Mouse (Mus musculus) adipocyte (in vitro differentiated cells): ENCODE measurements around the gene Atcay.

Source experiments
- DNase-seq: peaks from one replicate; pipeline ENCODE4 v3.0.0-alpha.2; 2016; ENCODE audit warnings: low spot score

The Atcay gene

GRCm38 (mm10) chr10:81230438-81231332 lies at the start of gene Atcay:
TSS of gene Atcay (minus strand) at chr10:81230833.
- no peak for DNase-seq

DNA sequence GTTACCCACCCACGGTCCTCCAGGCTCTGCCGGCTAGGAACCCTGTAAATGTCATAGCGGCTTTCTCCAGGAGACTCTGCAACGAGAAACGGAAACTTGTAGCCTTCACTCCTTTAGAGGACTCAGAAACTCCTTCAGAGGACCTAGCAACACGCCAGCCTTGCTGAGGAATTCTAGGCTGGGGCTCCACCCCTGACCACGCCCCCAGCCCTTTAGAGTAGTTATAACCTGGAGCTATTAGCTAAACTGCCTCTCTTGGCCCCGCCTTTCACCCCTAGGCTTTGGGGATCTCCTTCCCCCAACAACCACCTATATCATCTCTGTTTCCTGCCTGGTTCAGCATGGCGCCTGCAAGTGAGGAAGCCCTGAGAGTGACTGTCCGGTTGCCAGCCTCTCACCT lies 48.9 kb upstream of the Atcay start:
- no peak for DNase-seq

GRCm38 (mm10) chr10:81277676-81278075 lies 47.0 kb upstream of the Atcay start:
- DNase-seq: no peak

DNA sequence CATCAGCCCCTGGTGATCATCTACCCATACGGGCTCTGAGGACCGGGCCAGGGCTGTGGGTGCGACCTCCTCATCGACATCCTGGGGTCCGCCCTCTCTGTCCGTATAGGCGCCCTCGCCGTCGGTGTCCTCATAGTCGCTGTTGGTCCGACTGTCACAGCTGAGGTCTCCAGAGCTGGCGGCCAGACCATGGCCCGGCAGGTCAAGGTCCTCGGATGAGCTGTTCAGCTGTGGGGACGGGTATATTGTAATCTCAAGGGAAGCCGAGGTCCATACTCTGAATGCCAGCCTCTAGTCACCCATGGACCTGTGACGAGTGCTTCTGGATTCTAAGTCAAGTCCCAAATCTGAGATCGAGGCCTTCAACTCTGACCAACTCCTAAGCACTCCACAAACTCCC lies 43.2 kb upstream of the Atcay start:
- no peak for DNase-seq

GRCm38 (mm10) chr10:81272356-81272755 lies 41.7 kb upstream of the Atcay start:
- no peak for DNase-seq

GRCm38 (mm10) chr10:81268643-81269412 lies 38.2 kb upstream of the Atcay start:
- no peak for DNase-seq

- peak; percentile 96 for DNase-seq
These were observed 37.4 kb upstream of the Atcay start for GRCm38 (mm10) chr10:81268056-81268455.

- peak; percentile 98 for DNase-seq
These were observed 35.8 kb upstream of the Atcay start, which contains the start of the genes Mrpl54 and Apba3 for GRCm38 (mm10) chr10:81266211-81267105. TSS of gene Mrpl54 (minus strand) at chr10:81266934. TSS of gene Apba3 (plus strand) at chr10:81266960.

- no peak for DNase-seq
These were observed 34.9 kb upstream of the Atcay start for GRCm38 (mm10) chr10:81265540-81265939.

- no peak for DNase-seq
These were observed 30.4 kb upstream of the Atcay start for GRCm38 (mm10) chr10:81261025-81261424.

DNA sequence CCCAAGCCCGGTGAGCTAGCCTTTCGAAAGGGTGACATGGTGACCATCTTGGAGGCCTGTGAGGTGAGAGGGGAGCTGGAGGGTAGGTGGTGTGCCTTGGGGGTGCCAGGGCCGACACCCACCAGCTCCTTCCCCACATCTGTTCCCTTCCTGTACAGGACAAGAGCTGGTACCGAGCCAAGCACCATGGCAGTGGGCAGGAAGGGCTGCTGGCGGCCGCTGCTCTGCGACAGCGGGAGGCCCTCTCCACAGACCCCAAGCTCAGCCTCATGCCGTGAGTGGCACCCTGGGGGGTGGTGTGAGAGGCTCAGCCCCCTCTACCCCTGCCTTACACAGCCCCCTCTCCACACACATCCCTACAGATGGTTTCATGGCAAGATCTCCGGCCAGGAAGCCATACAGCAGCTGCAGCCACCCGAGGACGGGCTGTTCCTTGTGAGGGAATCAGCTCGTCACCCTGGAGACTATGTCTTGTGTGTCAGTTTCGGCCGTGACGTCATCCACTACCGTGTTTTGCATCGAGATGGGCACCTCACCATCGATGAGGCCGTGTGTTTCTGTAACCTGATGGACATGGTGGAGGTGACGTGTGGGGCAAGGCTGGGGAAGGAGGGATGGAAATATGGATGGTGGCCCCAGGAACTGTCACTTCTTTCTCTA lies 28.7 kb upstream of the Atcay start:
- no peak for DNase-seq

GRCm38 (mm10) chr10:81257158-81258039 lies 26.8 kb upstream of the Atcay start:
- DNase-seq: no peak

GRCm38 (mm10) chr10:81254886-81255285 lies 24.3 kb upstream of the Atcay start:
- DNase-seq: no peak

GRCm38 (mm10) chr10:81252424-81253419 lies 22.1 kb upstream of the Atcay start, which contains the start of gene Matk:
TSS of gene Matk (plus strand) at chr10:81252935.
- no peak for DNase-seq

GRCm38 (mm10) chr10:81249442-81249841 lies 18.8 kb upstream of the Atcay start:
- DNase-seq: no peak

GRCm38 (mm10) chr10:81247804-81248203 lies 17.2 kb upstream of the Atcay start:
- DNase-seq: no peak

DNA sequence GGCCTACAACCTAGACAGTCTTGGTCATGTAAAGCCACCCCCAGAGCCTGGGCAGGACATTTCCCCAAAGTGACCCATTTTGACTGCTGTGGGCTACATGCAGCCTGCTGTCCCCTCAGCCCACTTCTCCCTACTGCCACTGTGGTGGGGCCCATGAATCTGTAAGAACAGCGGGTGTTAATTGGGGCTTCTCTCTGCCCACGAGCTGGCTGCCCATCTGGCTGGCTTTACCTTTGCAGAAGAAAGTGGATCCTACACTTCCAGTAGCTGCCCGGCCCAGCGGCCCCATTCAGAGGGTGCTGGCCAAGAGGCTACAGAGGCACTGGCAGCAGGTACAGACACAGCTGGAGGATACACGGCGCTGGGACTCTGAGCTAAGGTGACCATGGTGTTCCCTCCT lies 14.5 kb upstream of the Atcay start:
- DNase-seq: no peak

- DNase-seq: no peak
These were observed 14.0 kb upstream of the Atcay start for GRCm38 (mm10) chr10:81244595-81244994.

DNA sequence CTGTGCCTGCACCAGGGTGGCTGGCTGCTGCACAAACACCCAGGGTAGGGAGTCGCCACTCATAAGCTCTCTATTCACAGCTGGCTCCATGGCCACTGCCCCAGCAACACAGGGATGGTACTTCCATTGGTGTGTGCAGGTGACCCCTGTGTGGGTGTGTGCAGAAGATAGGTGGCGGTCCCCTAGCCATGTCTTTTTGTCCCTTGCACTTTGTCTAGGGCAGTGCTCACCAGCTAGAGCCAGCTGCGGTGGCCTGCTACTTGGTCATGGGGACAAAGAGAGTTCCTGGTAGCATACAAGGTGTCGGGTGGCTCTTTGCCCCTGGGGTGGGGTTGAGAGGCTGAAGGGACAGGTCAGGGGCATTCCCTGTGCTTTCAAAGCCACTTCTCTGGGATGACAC lies 13.5 kb upstream of the Atcay start:
- DNase-seq: no peak
